Mouse (Mus musculus): ENCODE data around the gene Cox19.

Cox19 gene

GRCm38 (mm10) chr5:139294089-139294488 is 57.1 kb downstream of the Cox19 start:
- DNase-seq (ENCODE audit: low spot score in 2 of 2), result no peak

GRCm38 (mm10) chr5:139291811-139292560 is 59.2 kb downstream of the Cox19 start:
- no peak for DNase-seq (ENCODE audit: low spot score in 2 of 2)

GRCm38 (mm10) chr5:139290467-139291259 is 60.6 kb downstream of the Cox19 start:
- no peak for DNase-seq (ENCODE audit: low spot score in 2 of 2)

- no peak for DNase-seq (ENCODE audit: low spot score in 2 of 2)
Observed at GRCm38 (mm10) chr5:139288591-139288990, 62.6 kb downstream of the Cox19 start.

DNA sequence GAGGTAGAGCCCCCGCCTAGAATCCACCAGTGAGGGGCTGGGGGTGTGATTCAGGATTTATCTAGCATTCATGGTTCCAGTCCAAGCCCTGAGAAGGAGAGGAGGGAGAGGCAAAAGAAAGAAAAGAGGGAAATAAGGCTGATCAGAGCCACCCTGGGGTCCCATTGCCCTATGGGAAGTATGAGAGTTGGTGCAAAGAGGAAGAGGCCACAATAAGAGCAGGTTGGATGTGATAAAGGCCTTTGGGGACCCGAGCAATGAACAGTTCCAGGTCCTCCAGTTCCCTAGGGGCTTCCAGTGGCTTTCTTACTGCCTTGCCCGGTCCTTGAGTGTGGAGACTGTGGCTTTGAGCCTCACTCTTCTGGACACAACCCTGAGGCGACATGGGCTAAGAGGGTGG is 63.4 kb downstream of the Cox19 start:
- no peak for DNase-seq (ENCODE audit: low spot score in 2 of 2)

DNA sequence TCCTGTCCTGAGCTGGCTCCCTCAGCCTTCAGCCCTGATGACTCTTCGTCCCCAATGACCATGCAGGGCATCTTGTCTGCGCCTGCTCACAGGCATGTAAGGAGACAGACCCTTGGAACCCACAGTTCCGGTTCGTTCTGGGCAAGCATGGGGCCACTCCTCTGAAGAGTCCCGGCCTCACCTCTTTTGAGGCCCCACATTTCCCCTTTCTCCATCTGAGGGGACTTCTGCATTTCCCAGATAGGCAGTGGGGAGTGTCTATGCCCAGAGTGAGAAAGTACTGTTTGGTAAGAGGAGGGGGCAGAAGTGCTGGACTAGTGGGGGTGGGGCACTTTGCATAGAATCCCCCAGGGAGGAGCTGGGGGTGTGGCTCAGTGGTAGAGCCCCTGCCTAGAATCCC is 64.1 kb downstream of the Cox19 start:
- no peak for DNase-seq (ENCODE audit: low spot score in 2 of 2)
